Mouse (Mus musculus): ENCODE measurements around the gene Ccdc6.

Ccdc6 gene

DNA sequence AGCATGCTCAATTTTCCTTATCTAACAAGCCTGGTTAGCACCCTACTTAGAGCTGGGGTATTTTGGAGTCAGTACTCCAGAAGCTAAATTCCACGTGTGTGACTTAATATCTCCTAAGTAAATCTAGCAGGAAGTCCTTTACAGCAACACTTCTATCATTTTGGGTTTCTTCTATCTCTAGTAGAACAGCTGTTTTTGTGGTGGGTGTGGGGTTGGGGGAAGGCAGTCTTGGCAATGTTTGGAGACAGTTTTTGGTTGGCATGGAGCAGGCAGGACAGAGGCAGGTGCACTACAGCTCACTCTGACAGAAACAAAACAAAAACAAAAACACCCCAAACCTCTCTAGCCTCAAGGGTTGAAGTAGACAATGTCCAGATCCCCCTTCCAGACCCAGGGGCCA, 3.1 kb upstream of the Ccdc6 start:
- DNase-seq (ENCODE audit: extremely low spot score, low spot score), result no peak

- peak; percentile 66 for DNase-seq (ENCODE audit: extremely low spot score, low spot score)
Observed at GRCm38 (mm10) chr10:70095031-70095470, 1.9 kb upstream of the Ccdc6 start.

GRCm38 (mm10) chr10:70095506-70096270, 1.2 kb upstream of the Ccdc6 start:
- DNase-seq (ENCODE audit: extremely low spot score, low spot score), result no peak

- DNase-seq (ENCODE audit: extremely low spot score, low spot score), result peak; percentile 64
Observed at GRCm38 (mm10) chr10:70097291-70097901, 475 bp downstream of the Ccdc6 start.

DNA sequence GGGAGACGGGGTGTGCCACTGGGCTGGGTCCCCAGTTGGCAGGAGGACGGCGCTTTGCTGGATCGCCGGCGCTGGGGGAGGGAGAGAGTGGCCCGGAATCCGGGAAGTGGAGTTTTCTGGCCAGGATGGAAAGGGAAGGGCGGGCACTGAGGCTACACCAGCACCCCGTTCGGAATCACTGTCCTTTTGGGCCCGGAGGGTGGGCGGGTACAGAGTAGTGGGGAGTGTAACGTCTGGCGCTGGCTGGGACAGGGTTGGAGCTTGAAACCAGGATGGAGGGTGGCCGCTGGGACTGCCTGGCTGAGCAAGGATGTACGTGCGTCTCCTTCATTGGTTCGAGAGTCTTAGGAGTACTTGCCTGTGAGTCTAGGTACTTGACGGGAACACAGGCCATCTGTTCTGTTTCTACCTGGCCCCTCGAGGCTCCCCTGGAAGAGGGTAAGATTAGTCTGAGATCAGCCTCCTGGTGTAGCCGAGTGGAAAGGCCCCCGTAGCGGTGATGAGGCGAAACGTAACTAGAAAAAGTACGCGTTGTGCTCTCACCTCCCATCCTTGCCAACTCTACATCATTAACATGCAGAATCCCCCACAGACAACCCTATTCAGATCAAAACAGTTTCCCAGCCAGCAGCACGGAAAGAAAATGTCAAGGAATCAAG, 1.1 kb downstream of the Ccdc6 start:
- DNase-seq (ENCODE audit: extremely low spot score, low spot score), result peak; percentile 69

GRCm38 (mm10) chr10:70098626-70099025, 1.7 kb downstream of the Ccdc6 start:
- DNase-seq (ENCODE audit: extremely low spot score, low spot score), result peak; percentile 33

- no peak for DNase-seq (ENCODE audit: extremely low spot score, low spot score)
Observed at GRCm38 (mm10) chr10:70099052-70099451, 2.1 kb downstream of the Ccdc6 start.

GRCm38 (mm10) chr10:70102086-70102485, 5.2 kb downstream of the Ccdc6 start:
- DNase-seq (ENCODE audit: extremely low spot score, low spot score), result no peak

GRCm38 (mm10) chr10:70108016-70108415, 11.1 kb downstream of the Ccdc6 start:
- no peak for DNase-seq (ENCODE audit: extremely low spot score, low spot score)

- no peak for DNase-seq (ENCODE audit: extremely low spot score, low spot score)
Observed at GRCm38 (mm10) chr10:70109974-70110373, 13.1 kb downstream of the Ccdc6 start.

DNA sequence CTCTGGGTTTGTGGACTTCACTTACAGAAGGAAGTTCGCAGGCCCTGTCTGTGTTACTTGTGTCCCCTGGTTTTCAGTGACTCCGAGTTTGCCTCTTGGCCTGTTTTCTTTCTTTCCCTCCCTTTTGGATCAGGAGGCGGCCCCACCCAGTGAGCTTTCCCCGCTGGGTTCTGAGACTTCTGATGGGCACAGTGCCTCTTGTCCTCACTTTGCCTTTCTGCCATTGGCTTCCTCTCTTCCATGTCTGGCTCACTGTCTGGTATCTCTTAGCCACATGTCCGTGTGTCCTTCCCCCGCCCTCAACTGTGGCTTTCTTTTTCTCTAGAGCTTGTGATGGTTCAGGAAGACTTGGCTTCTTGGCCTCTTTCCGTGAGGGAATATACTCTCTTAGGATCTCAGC, 13.9 kb downstream of the Ccdc6 start:
- no peak for DNase-seq (ENCODE audit: extremely low spot score, low spot score)

DNA sequence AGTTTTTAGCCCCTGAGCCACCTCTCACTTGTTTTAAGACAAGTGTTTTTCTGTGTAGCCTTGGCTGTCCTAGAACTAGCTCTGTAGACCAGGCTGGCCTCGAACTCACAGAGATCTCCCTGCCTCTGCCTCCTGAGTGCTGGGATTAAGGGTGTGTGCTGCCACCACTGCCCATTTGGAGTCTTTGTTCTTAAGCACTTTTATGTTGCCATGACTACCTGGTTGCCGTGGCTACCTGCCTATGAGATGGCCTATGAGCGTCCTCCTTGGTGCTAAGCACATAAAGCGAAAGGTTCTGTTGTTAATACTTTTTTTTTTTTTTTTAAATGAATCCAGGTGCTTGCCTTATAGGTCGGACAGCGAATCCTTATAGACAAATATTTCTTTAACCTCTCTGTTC, 14.7 kb downstream of the Ccdc6 start:
- no peak for DNase-seq (ENCODE audit: extremely low spot score, low spot score)

DNA sequence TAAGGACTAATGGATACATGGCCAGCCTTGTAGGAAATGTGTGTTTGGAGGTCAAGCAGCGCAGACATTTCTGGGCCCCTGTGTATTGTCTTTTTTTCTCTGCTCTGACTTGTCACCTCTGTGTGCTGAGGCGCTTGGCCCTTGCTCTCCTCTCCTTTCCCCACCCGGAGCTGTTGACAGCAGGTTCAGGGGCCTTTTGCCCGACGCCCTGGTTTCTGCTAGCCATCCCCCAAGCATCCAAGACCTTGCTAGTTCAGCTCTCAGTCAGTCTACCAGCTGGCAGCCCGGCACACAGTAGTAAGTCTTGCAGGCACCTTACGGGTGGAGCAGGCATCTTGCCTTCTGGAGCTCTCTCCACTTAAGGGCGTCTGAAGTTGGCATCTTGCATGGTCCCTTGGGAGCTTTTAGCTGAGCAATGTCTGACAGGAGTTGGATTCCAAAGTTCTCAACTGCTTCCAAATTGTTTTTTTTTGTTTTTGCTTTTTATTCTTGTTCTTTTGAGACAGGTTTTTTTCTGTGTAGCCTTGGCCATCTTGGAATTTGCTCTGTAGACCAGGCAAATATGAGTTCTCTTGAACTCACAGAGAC, 17.2 kb downstream of the Ccdc6 start:
- DNase-seq (ENCODE audit: extremely low spot score, low spot score), result no peak

DNA sequence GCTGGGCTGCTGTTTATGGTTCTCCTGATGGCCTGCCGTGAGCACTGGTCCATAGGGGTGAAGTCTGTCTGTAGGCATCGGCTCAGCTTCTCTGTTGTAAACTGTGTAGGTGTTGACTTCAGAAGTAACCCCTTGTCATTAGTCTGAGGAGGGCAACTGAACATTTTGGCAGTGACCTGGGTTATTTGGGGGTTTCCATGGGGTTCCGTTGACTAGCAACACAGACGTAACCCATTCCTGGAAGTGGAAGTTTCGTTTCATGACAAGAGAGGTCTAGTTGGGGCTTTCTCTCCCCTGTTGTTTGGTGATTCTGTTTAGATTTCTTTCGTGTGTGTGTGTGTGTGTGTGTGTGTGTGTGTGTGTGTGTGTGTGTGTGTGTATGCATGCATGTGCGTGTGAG, 19.5 kb downstream of the Ccdc6 start:
- no peak for DNase-seq (ENCODE audit: extremely low spot score, low spot score)

GRCm38 (mm10) chr10:70119451-70119850, 22.5 kb downstream of the Ccdc6 start:
- DNase-seq (ENCODE audit: extremely low spot score, low spot score), result no peak

DNA sequence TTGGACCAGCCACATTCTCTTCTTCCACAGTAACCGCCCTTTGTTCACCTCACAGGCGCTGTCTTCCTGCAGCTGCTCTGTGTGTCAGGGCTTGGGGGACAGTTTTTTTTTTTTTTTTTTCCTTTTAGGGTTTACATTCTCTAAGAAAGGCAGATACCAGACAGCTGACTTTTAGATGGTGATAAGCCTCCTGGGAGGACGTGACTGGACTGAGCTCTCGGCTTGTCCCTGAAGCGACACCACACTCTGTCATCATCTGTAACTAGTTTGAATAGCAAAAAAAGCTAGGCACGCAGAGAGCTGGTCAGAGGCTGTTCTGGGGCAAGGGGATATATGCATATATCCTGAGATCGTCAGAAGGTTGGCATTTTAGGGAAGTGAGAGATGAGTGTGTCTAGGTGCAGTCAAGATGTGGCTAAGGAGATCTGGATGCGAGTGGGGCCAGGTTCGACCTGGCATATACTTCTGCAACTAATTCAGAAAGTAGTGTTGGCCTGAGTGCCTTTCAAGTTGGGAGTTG, 23.0 kb downstream of the Ccdc6 start:
- no peak for DNase-seq (ENCODE audit: extremely low spot score, low spot score)

DNA sequence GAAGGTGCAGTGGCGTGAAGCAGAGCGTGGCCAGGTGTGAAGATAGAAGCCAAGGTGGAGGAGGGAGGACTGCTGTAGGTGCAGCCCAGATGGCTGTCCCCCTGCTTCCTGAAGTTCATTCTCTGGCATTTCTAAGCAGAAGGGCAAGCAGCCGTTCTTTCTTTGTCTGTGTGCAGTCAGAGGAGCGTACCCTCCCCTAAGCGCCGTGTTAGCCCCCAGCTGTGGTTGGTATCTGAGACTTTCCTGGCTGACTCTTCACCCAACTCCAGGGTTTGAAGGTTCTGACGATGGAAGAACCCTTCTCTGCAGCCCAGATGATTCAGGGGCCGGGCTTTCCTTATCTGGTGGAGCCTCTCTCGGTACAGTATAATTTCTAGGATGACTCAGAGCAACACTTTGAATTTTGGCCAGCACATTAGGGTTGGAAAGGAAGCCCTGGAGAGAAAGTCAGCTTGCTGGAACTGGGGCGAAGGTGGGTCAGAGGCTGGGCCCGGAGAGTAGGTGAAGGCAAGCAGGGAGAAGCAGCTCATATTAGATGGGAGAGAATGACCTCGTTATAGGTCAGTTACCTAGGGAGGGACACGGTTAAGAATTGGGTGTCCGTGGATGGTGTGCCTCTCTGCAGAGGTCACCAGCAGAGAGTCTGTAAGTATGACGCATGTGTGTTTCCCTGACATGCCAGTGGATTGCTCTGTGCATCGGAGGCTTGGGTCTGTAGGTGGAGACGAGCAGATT, 23.9 kb downstream of the Ccdc6 start:
- DNase-seq (ENCODE audit: extremely low spot score, low spot score), result no peak

GRCm38 (mm10) chr10:70121406-70121695, 24.4 kb downstream of the Ccdc6 start:
- no peak for DNase-seq (ENCODE audit: extremely low spot score, low spot score)

GRCm38 (mm10) chr10:70123454-70123853, 26.5 kb downstream of the Ccdc6 start:
- no peak for DNase-seq (ENCODE audit: extremely low spot score, low spot score)

DNA sequence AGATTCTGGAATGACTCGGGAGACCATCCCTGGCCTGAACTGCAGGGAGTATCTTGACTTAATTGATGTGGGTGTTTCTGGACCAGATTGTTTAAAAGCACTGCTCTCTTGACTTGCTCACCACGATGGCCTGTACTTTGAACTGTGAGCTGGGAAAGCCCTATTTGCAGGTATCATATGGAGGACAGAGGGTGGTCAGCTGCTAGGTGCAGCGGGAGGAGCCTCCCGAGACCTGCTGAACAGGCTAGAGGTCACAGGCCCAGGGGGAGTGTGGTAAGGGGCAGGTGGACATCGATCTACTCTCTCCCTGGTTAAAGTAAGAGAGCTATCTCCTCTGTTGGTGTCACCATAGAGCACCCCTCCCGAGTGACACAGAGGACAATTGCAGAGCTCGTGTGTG, 28.6 kb downstream of the Ccdc6 start:
- DNase-seq (ENCODE audit: extremely low spot score, low spot score), result no peak

DNA sequence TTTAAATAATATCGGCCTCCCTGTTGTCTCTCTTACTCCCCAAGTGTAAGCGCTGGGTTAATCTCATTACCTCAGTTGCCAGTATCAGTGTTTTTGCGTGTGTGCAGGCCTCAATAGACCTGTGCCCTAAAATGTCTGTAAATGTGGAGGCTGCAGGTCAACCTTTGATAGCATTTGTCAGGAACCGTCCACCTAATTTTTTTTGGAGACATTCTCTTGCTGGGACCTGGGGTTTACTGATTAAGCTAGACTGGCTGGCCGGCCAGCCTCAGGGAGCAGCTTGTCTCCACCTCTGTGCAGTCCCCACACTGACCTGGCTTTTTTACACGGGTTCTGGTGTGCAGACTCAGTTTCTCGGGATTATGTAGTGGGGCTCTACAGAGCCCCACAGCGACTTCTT, 30.4 kb downstream of the Ccdc6 start:
- DNase-seq (ENCODE audit: extremely low spot score, low spot score), result no peak

Data from neural tube, embryonic 10.5 days (tissue).